Comparison of ENCODE assay signal across 13 mouse cellular contexts in the genomic region with DNA sequence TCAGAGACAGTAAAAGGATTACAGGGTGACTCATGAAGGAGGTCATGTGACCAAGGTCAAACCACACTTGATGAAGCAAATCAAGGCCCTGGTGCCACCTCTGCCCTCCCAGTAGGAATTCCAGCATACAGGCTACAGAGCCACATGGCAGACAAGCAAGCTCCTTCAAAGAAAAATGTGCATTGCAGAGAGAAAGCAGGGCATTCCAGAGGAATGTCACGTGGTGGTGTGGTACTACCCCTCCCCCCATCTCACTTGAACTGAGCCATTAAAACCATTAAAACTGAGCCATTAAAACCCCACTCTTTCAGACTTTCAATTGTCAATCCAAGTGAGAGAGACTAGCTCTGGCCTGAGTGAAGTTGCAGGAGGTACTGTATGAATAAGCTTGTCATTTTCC.
DNase-seq lines count a peak whose midpoint lies in the region; ATAC-seq and TF ChIP-seq lines count a peak whose summit lies in the region.
"Had no signal": no experiment of that assay in that cellular context is flagged by ENCODE, and none has a peak within 500 bp of the region (broad histone marks: within the 10 kb centered on the region; RNA-seq: fewer than 3 reads in every experiment).

No protein-coding gene starts in this region.

- no peaks in the 10 kb centered on the region for H3K27me3 ChIP-seq in forebrain, embryonic 12.5 days
- H3K27me3 ChIP-seq in forebrain, embryonic 16.5 days (replicated peaks; ENCODE audit: control insufficient read depth, insufficient read depth, low read length), result no peaks in the 10 kb centered on the region
- no peaks in the 10 kb centered on the region for H3K27me3 ChIP-seq in midbrain, embryonic 11.5 days (ENCODE audit: control insufficient read depth, insufficient read depth, low read length)
- H3K27me3 ChIP-seq in midbrain, postnatal 0 days (ENCODE audit: insufficient read depth, low read length), result no peaks in the 10 kb centered on the region
- no peaks in the 10 kb centered on the region for H3K27me3 ChIP-seq in neural tube, embryonic 13.5 days
- H3K27me3 ChIP-seq in heart, adult 2 months (ENCODE audit: control insufficient read depth, insufficient read depth, low read length), result no peaks in the 10 kb centered on the region
- H3K27me3 ChIP-seq: heart, embryonic 13.5 days; intestine, embryonic 15.5 days; liver, embryonic 12.5 days had no signal

- TF ChIP-seq CTCF in midbrain, postnatal 0 days (IDR thresholded peaks at IDR 0.05), result no peak
- TF ChIP-seq CTCF in heart, adult 2 months (IDR thresholded peaks at IDR 0.05), result no peak

- no peak for TF ChIP-seq EP300 in heart, adult 2 months (IDR thresholded peaks at IDR 0.05; ENCODE audit: insufficient read depth, low read depth, low read length)

- H3K9me3 ChIP-seq in forebrain, embryonic 12.5 days, result no peaks in the 10 kb centered on the region
- no peaks in the 10 kb centered on the region for H3K9me3 ChIP-seq in forebrain, embryonic 16.5 days (ENCODE audit: control insufficient read depth, low read length)
- no peaks in the 10 kb centered on the region for H3K9me3 ChIP-seq in midbrain, embryonic 11.5 days (ENCODE audit: control insufficient read depth, low read length)
- no peaks in the 10 kb centered on the region for H3K9me3 ChIP-seq in midbrain, postnatal 0 days (ENCODE audit: low read length)
- H3K9me3 ChIP-seq in neural tube, embryonic 13.5 days, result no peaks in the 10 kb centered on the region
- H3K9me3 ChIP-seq: heart, embryonic 13.5 days; intestine, embryonic 15.5 days; liver, embryonic 12.5 days had no signal

- TF ChIP-seq POLR2A in heart, adult 2 months (IDR thresholded peaks at IDR 0.05; ENCODE audit: insufficient read depth, low read depth, low read length), result no peak

- DNase-seq in midbrain, embryonic 11.5 days (ENCODE audit: low spot score, missing footprints), result peak; percentile 76
- no peak for DNase-seq in midbrain, postnatal 0 days (ENCODE audit: low spot score)
- DNase-seq in embryo, embryonic 10.5 days (ENCODE audit: low spot score), result peak; percentile 61
- no peak for DNase-seq in c-Kit-positive CD71-positive TER-119-positive erythroid progenitor cells, embryonic 14.5 days (ENCODE audit: low spot score)
- no peak for DNase-seq in heart, adult 2 months
- DNase-seq: cerebellum, adult 9-11 months; layer of hippocampus, postnatal 36 days had no signal

- no peaks in the 10 kb centered on the region for H3K79me2 ChIP-seq in heart, adult 2 months (replicated peaks; ENCODE audit: control insufficient read depth, insufficient read depth, low read length)

- H3K4me2 ChIP-seq in forebrain, embryonic 12.5 days, result no peak overlapping the region
- no peak overlapping the region for H3K4me2 ChIP-seq in forebrain, embryonic 16.5 days (ENCODE audit: low read length)
- H3K4me2 ChIP-seq in midbrain, embryonic 11.5 days, result no peak overlapping the region
- no peak overlapping the region for H3K4me2 ChIP-seq in midbrain, postnatal 0 days (ENCODE audit: low read depth, low read length, poor library complexity, severe bottlenecking)
- H3K4me2 ChIP-seq in neural tube, embryonic 13.5 days, result no peak overlapping the region
- H3K4me2 ChIP-seq: heart, embryonic 13.5 days; intestine, embryonic 15.5 days; liver, embryonic 12.5 days had no signal

- no peak overlapping the region for H3K4me3 ChIP-seq in forebrain, embryonic 12.5 days (replicated peaks)
- no peak overlapping the region for H3K4me3 ChIP-seq in forebrain, embryonic 16.5 days (replicated peaks; ENCODE audit: low read length)
- H3K4me3 ChIP-seq in midbrain, embryonic 11.5 days (ENCODE audit: low read depth, low read length), result no peak overlapping the region
- H3K4me3 ChIP-seq in midbrain, postnatal 0 days (ENCODE audit: low read depth, low read length), result no peak overlapping the region
- no peak overlapping the region for H3K4me3 ChIP-seq in neural tube, embryonic 13.5 days
- H3K4me3 ChIP-seq in heart, adult 2 months, result no peak overlapping the region
- H3K4me3 ChIP-seq: heart, embryonic 13.5 days; intestine, embryonic 15.5 days; liver, embryonic 12.5 days had no signal

- no peak overlapping the region for H3K27ac ChIP-seq in forebrain, embryonic 12.5 days
- H3K27ac ChIP-seq in forebrain, embryonic 16.5 days (ENCODE audit: low read length), result no peak overlapping the region
- H3K27ac ChIP-seq in midbrain, embryonic 11.5 days (ENCODE audit: low read depth, low read length), result no peak overlapping the region
- H3K27ac ChIP-seq in midbrain, postnatal 0 days (ENCODE audit: low read depth, low read length), result no peak overlapping the region
- no peak overlapping the region for H3K27ac ChIP-seq in neural tube, embryonic 13.5 days (replicated peaks)
- no peak overlapping the region for H3K27ac ChIP-seq in heart, adult 2 months
- H3K27ac ChIP-seq: heart, embryonic 13.5 days; intestine, embryonic 15.5 days; liver, embryonic 12.5 days had no signal

- intact Hi-C loops in heart, adult 2 months (cut with DNase I), result no loop called here

- WGBS in forebrain, embryonic 12.5 days, result 4% methylated on average over 1 of the region's 1 CpGs
- WGBS in forebrain, embryonic 16.5 days, result 7% methylated on average over 1 of the region's 1 CpGs
- WGBS in midbrain, embryonic 11.5 days, result 21% methylated on average over 1 of the region's 1 CpGs
- 0% methylated on average over 1 of the region's 1 CpGs for WGBS in midbrain, postnatal 0 days
- 10% methylated on average over 1 of the region's 1 CpGs for WGBS in neural tube, embryonic 13.5 days
- WGBS in heart, adult 2 months, result 21% methylated on average over 1 of the region's 1 CpGs

- no peak overlapping the region for H3K9ac ChIP-seq in forebrain, embryonic 12.5 days
- no peak overlapping the region for H3K9ac ChIP-seq in forebrain, embryonic 16.5 days (replicated peaks; ENCODE audit: low read depth, low read length)
- no peak overlapping the region for H3K9ac ChIP-seq in midbrain, embryonic 11.5 days (ENCODE audit: low read length)
- H3K9ac ChIP-seq in midbrain, postnatal 0 days (replicated peaks; ENCODE audit: low read length, poor library complexity, severe bottlenecking), result no peak overlapping the region
- no peak overlapping the region for H3K9ac ChIP-seq in neural tube, embryonic 13.5 days
- H3K9ac ChIP-seq in heart, adult 2 months (ENCODE audit: low read depth, low read length), result no peak overlapping the region
- H3K9ac ChIP-seq: heart, embryonic 13.5 days; intestine, embryonic 15.5 days; liver, embryonic 12.5 days had no signal

- H3K36me3 ChIP-seq in forebrain, embryonic 12.5 days (replicated peaks), result no peaks in the 10 kb centered on the region
- no peaks in the 10 kb centered on the region for H3K36me3 ChIP-seq in forebrain, embryonic 16.5 days (ENCODE audit: control insufficient read depth, insufficient read depth)
- H3K36me3 ChIP-seq in midbrain, embryonic 11.5 days (ENCODE audit: control insufficient read depth, insufficient read depth, low read length), result no peaks in the 10 kb centered on the region
- no peaks in the 10 kb centered on the region for H3K36me3 ChIP-seq in midbrain, postnatal 0 days (ENCODE audit: insufficient read depth, low read length)
- H3K36me3 ChIP-seq in neural tube, embryonic 13.5 days, result no peaks in the 10 kb centered on the region
- peaks cover 7% of the 10 kb centered on the region for H3K36me3 ChIP-seq in heart, adult 2 months (ENCODE audit: control insufficient read depth, insufficient read depth, low read length)
- H3K36me3 ChIP-seq: heart, embryonic 13.5 days; intestine, embryonic 15.5 days; liver, embryonic 12.5 days had no signal

- H3K4me1 ChIP-seq in forebrain, embryonic 12.5 days, result peaks cover 14% of the 10 kb centered on the region
- peaks cover 5% of the 10 kb centered on the region; the same call in 1 of the 2 replicates for H3K4me1 ChIP-seq in forebrain, embryonic 16.5 days (replicated peaks; ENCODE audit: control insufficient read depth, insufficient read depth, low read length)
- peaks cover 4% of the 10 kb centered on the region; the same call in 1 of the 2 replicates for H3K4me1 ChIP-seq in midbrain, embryonic 11.5 days (ENCODE audit: control insufficient read depth, insufficient read depth, low read length)
- H3K4me1 ChIP-seq in midbrain, postnatal 0 days (ENCODE audit: insufficient read depth, low read length), result no peaks in the 10 kb centered on the region
- H3K4me1 ChIP-seq in neural tube, embryonic 13.5 days (replicated peaks), result peaks cover 18% of the 10 kb centered on the region; the same call in 1 of the 2 replicates
- H3K4me1 ChIP-seq in heart, adult 2 months (ENCODE audit: control insufficient read depth, insufficient read depth, low read length), result peaks cover 2% of the 10 kb centered on the region
- H3K4me1 ChIP-seq: intestine, embryonic 15.5 days; liver, embryonic 12.5 days had no signal

- ATAC-seq in forebrain, embryonic 12.5 days (ENCODE audit: low FRiP score), result peak; percentile 62
- ATAC-seq in forebrain, embryonic 16.5 days, result no peak
- ATAC-seq in midbrain, embryonic 11.5 days (ENCODE audit: low FRiP score), result peak; percentile 65
- ATAC-seq in midbrain, postnatal 0 days (ENCODE audit: low FRiP score), result no peak
- peak; percentile 55; the same call in 1 of the 2 replicates for ATAC-seq in neural tube, embryonic 13.5 days (ENCODE audit: low read depth)
- ATAC-seq: intestine, embryonic 15.5 days; liver, embryonic 12.5 days had no signal

Comparison
In these comparisons a context has a peak if more than half of its experiments do, and no peak if none do; other contexts are left out.
1. ATAC-seq: peak in forebrain, embryonic 12.5 days (single experiment), midbrain, embryonic 11.5 days (single experiment) and neural tube, embryonic 13.5 days (single experiment); none in forebrain, embryonic 16.5 days (single experiment) and midbrain, postnatal 0 days (single experiment).
2. DNase-seq: peak in midbrain, embryonic 11.5 days (single experiment) and embryo, embryonic 10.5 days (single experiment); none in midbrain, postnatal 0 days (single experiment), c-Kit-positive CD71-positive TER-119-positive erythroid progenitor cells, embryonic 14.5 days (single experiment) and heart, adult 2 months (0 of 2).